Mouse (Mus musculus): ENCODE data around the gene Lrrc4b.

- no peak for TF ChIP-seq POLR2A (IDR thresholded peaks at IDR 0.05; ENCODE audit: low read depth, low read length)
- no peak for TF ChIP-seq CTCF (IDR thresholded peaks at IDR 0.05; ENCODE audit: extremely low read depth, insufficient read depth, insufficient read length, insufficient replicate concordance)
Observed at GRCm38 (mm10) chr7:44429534-44430488, 993 bp downstream of the Lrrc4b start.

Data from spleen, adult 2 months (tissue).